Mouse (Mus musculus) thymus, adult 2 months (tissue): ENCODE data around the gene En1. TPM values are rescaled to one million over a fixed set of nuclear protein-coding genes. Genes with fewer than 3 reads are reported as not detected.

ENCODE experiments used
- DNase-seq: peaks from one replicate; pipeline ENCODE4 v3.0.0; 2021
- H3K27ac ChIP-seq: fragments of 200-500 bp; 2 replicates; pipeline ENCODE4 v1.5.1; 2012; ENCODE audit warnings: low read length, control low read depth; ENCODE audit not compliant: control insufficient read depth, insufficient read depth
- H3K27me3 ChIP-seq: fragments of 200-500 bp; 2 replicates; pipeline ENCODE4 v1.6.1; 2012; ENCODE audit warnings: mild to moderate bottlenecking, low read length, moderate library complexity, mixed read lengths; ENCODE audit not compliant: control insufficient read depth, insufficient read depth
- H3K36me3 ChIP-seq: fragments of 200-500 bp; 2 replicates; pipeline ENCODE4 v1.6.1; 2012; ENCODE audit warnings: mild to moderate bottlenecking, low read length, moderate library complexity; ENCODE audit not compliant: control insufficient read depth, insufficient read depth
- H3K4me1 ChIP-seq: fragments of 200-500 bp; replicated peaks from 2 replicates; pipeline ENCODE4 v1.6.1; 2012; ENCODE audit warnings: low read length; ENCODE audit not compliant: control insufficient read depth, insufficient read depth
- H3K4me3 ChIP-seq: fragments of 200-500 bp; 2 replicates; pipeline ENCODE4 v1.5.1; 2012; ENCODE audit warnings: mild to moderate bottlenecking, low read length, control low read depth, moderate library complexity; ENCODE audit not compliant: control insufficient read depth, insufficient read depth
- CTCF ChIP-seq: fragments of 200-500 bp; IDR thresholded peaks from 2 replicates; pipeline ENCODE4 v1.5.1; 2012; ENCODE audit warnings: mild to moderate bottlenecking, control low read depth, low read length, moderate library complexity, borderline replicate concordance; ENCODE audit not compliant: control insufficient read depth, poor library complexity, insufficient read depth; ENCODE audit errors: extremely low read depth
- POLR2A ChIP-seq: fragments of 200-500 bp; IDR thresholded peaks from 2 replicates; pipeline ENCODE4 v1.6.1; 2012; ENCODE audit warnings: mild to moderate bottlenecking, low read length, control low read depth, moderate library complexity; ENCODE audit not compliant: control insufficient read depth, poor library complexity, insufficient read depth; ENCODE audit errors: extremely low read depth
- WGBS: fragments of 180-500 bp; shearing (Covaris S2); methylation state at CpG from one replicate; pipeline ENCODE4 v1.1.7; 2018; 5-methylcytosine and 5-hydroxymethylcytosine counted together
- polyA plus RNA-seq: library from polyadenylated mRNA; depleted of rRNA; stranded (reverse); fragments of >200 nt; gene quantifications from 2 replicates; pipeline ENCODE4 v1.2.3, GENCODE M21; 2012; rRNA removed

Gene En1
- 0.04 and 0.07 TPM in 2 replicates for polyA plus RNA-seq

DNA sequence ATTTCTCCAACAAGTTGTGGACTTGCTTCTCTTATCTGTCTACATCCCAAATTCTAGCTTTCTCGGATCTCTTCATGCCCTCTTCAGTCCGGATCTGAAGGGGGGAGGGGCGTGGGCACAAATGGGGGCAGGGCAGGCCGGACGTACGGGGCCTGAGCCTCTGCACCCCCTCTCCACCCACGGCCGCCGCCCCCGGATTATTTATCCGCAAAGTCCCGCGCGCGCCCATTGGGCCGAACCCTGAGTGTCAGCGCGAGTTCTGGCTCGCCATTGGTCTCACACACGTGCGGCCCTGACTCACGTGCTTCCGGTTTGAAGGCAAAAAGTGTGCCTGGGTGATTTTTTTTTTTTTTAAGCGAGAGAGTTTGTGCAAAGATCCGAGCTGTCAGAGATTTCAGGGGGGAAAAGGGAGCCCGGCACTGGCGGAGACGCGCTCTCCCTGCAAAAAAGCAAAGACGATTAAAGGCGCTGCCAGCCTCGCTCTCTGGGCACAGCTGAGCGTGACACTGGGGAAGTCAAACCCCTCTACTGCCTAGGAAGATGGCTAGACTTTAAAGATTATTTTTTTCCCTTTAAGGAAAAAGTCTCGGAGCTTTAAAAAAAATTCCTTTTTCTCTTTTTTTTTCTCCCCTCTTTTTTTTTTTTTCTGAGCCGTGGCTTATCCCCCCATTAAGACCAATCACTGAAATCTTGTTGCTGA is at the start of gene En1:
Gene En1, plus strand, starts transcription at position 388 of the 700 bp plus-strand sequence.
- Histone ChIP-seq H3K4me1 (no peaks in the 10 kb centered on the region), H3K4me3 (no peak within 1 kb of the TSS), H3K36me3 (no peaks in the 10 kb centered on the region), H3K27ac (no peak within 1 kb of the TSS), H3K27me3 (peaks cover 32% of the 10 kb centered on the region; the same call in 1 of the 2 replicates)
- no peak for DNase-seq
- 3% methylated on average over 35 of the region's 35 CpGs for WGBS
- no peak for TF ChIP-seq POLR2A
- TF ChIP-seq CTCF: no peak

DNA sequence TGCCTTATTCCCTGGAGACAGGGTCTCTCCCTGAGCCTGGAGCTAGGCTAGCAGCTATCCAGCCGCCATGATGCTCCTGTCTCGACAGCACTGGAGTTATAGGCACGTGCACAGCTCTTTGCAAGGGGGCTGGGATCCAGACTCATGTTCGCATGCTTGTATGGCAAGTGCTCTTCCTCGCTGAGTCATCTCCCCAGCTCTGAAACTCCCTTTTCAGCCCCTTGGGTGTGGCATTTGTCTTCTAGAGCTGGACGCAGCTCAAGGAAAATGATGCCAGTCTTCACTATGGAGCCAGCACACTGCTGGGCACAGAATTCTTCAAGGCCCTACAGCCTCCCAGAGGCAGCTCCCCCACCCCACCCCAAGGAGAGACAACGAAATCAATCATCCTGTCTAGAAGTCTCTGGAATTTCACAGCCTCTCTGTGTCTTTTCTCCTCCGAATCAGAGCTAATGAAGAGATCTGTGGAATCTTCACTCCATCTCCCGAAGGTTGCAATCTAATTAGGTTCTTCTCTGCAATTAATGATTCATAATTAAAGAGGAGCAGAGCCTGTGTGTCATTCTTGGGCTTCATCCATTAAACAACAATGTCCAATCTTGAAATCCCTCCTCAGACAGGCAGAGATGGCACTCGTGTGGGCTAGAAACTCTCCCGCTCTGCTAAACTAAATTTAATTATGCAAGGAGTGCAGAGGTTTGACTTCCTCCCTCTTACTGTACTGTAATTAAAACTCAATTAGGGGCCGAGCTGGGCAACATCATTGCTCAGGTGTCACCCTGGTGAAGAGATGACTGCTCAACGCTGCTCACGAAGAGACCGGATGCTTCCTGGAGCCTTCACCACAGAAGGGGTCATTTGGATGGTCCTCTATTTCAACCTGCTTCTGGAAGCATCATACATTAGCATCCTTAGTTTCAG is 45.0 kb upstream of the En1 start:
- H3K4me3 ChIP-seq: no peak overlapping the region
- no peaks in the 10 kb centered on the region for H3K27me3 ChIP-seq
- 78% methylated on average over 15 of the region's 15 CpGs for WGBS
- no peak overlapping the region for H3K27ac ChIP-seq
- TF ChIP-seq POLR2A (no peak), CTCF (no peak)
- H3K4me1 ChIP-seq: no peaks in the 10 kb centered on the region
- DNase-seq: no peak
- H3K36me3 ChIP-seq: no peaks in the 10 kb centered on the region

DNA sequence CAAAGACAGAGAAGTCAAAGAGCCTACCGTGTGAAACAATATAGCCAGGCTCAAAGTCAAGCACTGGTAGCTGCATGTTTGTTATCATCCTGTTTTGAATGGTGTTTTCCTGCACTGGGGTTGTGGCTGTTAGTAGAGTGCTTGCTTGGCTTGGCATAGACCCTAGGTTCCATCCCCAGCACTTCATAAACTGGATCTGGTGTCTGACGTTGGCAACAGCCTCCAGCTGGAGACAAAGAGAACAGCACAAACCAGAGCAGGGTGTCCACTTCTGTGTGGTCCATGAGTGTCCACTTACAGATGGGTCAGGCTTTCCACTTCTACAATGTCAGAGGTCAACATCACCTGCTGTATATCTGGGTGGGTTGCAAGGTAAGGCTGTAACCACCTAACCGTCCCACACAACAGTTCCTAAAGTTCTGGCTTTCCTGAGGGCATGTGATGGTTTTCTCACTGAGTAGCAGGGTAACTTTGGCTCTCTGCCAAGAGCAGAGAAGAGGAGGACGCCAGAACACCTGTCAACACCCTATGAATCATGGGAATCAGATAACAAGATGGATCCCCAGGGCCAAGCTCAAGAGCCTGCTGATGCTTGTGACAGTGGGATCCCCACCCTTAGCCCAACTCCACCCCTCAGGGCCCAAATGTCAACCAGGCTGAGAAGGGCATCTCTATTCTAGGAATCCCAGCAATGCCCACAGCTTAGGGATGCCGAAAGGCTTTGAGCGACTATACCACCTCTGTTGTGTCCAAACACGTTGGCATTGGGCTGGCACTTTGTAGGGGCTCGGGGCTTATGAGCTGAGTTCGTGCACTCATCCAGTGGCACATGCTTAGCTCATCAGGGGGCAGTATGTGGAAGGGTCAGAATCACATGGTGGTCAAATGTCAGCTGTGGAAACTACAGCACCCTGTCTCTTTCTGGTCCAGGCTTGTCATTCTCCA is 43.6 kb upstream of the En1 start:
- H3K36me3 ChIP-seq: no peaks in the 10 kb centered on the region
- no peak for DNase-seq
- H3K27me3 ChIP-seq: no peaks in the 10 kb centered on the region
- H3K27ac ChIP-seq: no peak overlapping the region
- H3K4me3 ChIP-seq: no peak overlapping the region
- 70% methylated on average over 9 of the region's 9 CpGs for WGBS
- H3K4me1 ChIP-seq: no peaks in the 10 kb centered on the region
- no peak for TF ChIP-seq CTCF
- no peak for TF ChIP-seq POLR2A

DNA sequence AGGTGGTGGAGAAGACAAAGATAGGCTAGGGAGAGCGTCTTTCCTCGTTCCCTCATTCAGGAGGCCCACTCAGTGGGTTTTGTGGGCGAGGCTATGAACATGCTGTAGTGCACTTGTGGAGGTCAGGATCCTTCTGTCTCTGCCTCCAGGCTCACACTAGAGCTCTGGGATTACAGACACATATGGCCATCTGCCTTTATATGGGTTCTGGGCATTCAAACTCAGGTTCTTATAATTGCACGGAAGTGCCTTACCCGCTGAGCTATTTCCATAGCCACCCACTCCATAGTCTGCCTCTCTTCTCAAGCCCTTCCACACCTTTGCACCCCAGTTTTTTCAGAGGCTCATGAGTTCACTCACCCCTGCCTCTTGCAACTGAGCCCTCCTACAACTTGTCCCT is 42.3 kb upstream of the En1 start:
- H3K4me3 ChIP-seq: no peak overlapping the region
- no peaks in the 10 kb centered on the region for H3K27me3 ChIP-seq
- WGBS: 81% methylated on average over 5 of the region's 5 CpGs
- DNase-seq: no peak
- no peak overlapping the region for H3K27ac ChIP-seq
- H3K4me1 ChIP-seq: no peaks in the 10 kb centered on the region
- no peaks in the 10 kb centered on the region for H3K36me3 ChIP-seq
- TF ChIP-seq POLR2A: no peak
- TF ChIP-seq CTCF: no peak

DNA sequence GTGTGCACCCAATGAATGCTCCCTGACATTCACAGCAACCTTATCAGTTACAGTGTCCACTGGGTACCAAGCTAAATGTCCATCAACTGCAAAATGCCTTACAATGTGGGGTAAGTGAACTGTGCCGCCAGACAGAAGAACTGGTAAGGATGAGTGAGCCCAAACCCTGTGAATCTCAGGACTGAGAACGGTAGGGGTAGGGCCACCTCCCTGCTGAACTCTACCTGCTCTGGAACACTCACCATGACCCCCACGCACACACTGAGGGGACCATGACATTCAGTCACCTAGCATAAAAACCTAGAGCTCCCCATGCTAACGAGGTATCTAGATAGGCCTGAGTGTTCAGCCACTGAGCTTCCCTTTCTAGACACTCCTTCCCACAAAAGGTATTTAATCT is 20.9 kb upstream of the En1 start:
- WGBS: 71% methylated on average over 4 of the region's 4 CpGs
- no peak for DNase-seq
- Histone ChIP-seq H3K27me3 (no peaks in the 10 kb centered on the region), H3K4me3 (no peak overlapping the region), H3K36me3 (no peaks in the 10 kb centered on the region), H3K4me1 (no peaks in the 10 kb centered on the region), H3K27ac (no peak overlapping the region)
- no peak for TF ChIP-seq CTCF
- TF ChIP-seq POLR2A: no peak

DNA sequence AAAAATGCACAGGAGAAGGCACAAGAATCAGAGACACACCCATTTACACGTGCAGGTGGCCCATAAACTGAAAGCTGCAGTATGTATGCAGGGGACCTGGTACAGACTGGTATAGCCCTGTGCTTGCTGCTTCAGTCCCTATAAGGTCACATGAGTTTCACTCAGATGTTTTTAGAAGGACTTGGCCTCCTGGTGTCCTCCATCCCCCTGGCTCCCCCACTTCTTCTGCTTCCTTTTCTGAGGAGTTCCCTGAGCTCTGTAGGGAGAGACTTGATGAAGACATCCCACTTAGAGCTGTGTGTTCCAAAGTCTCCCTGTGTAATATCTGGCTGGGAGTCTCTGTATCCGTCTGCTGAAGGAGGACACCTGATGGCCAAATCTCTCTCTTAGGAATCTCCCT is 16.7 kb upstream of the En1 start:
- no peak overlapping the region for H3K27ac ChIP-seq
- H3K27me3 ChIP-seq: no peaks in the 10 kb centered on the region
- no peaks in the 10 kb centered on the region for H3K4me1 ChIP-seq
- 32% methylated on average over 2 of the region's 2 CpGs for WGBS
- no peak for DNase-seq
- no peaks in the 10 kb centered on the region for H3K36me3 ChIP-seq
- H3K4me3 ChIP-seq: no peak overlapping the region
- TF ChIP-seq POLR2A: no peak
